Mouse (Mus musculus): ENCODE results near the gene Il1rl1. TPM values are rescaled to one million over a fixed set of nuclear protein-coding genes. Genes with fewer than 3 reads are reported as not detected.
A peak's percentile ranks its signal among the peaks of the same experiment; 100 is the strongest.

Gene Il1rl1
- polyA plus RNA-seq (2015; fragmentation: Nextera tagmentation; extraction: Ambion mirVana) = 8.6 and 10.2 TPM in 2 replicates

DNA sequence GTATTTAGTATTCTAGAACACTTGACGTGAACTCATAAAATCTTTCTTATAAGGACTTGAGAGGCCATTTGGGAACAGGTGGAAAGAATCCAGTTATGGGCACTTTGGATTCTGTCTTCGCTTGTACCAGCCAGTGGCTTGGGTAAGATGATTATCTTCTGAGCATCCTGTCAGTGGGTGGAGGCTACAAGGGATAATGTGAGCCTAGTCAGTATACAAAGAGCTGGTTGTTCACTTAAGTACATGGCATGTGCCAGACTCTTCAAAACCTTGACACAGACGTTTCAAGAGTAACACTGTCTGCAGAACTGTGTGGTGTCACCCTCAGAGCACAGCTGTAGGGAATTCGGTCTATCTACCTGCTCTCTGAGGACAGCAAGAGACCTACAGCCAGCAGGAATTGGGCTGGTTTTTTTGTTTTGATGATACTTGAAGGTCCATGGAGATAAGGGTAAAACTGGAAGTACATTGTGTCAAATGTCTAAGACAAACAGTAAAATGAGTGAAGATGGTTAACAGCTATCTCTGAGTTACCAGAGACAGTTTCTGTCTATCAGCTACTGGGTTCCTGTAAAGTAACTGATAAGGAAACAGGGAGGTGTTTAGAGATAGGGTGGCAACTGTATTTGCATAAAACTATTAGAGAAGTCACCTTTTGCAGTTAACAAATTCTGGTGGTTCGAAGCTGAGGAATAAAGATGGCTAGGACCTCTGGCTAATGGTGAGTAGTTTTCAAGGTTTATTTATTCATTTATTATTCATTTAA lies at the start of gene Il1rl1:
Gene Il1rl1, plus strand, starts transcription at position 661 of the 766 bp plus-strand sequence.
- WGBS = 75% methylated on average over 5 of the region's 5 CpGs
- no peak within 1 kb of the TSS for H3K27ac ChIP-seq (ENCODE audit: low read depth, low read length)
- no peak for TF ChIP-seq CTCF (IDR thresholded peaks at IDR 0.05; ENCODE audit: low read depth)
- ATAC-seq = no peak
- no peak within 1 kb of the TSS for H3K4me3 ChIP-seq (ENCODE audit: low read depth, low read length)
- H3K27me3 ChIP-seq (replicated peaks; ENCODE audit: control insufficient read depth, insufficient read depth, low read length) = no peaks in the 10 kb centered on the region
- H3K9ac ChIP-seq (ENCODE audit: low read depth, low read length) = no peak within 1 kb of the TSS
- no peak within 1 kb of the TSS for H3K4me2 ChIP-seq (replicated peaks; ENCODE audit: low read depth)
- H3K4me1 ChIP-seq (replicated peaks; ENCODE audit: control insufficient read depth, insufficient read depth, low read length) = no peaks in the 10 kb centered on the region
- no peaks in the 10 kb centered on the region for H3K36me3 ChIP-seq (ENCODE audit: control insufficient read depth, insufficient read depth)
- H3K9me3 ChIP-seq (ENCODE audit: control insufficient read depth) = no peaks in the 10 kb centered on the region

- 60% methylated on average over 6 of the region's 6 CpGs for WGBS
- no peak for ATAC-seq
- Histone ChIP-seq H3K9ac (ENCODE audit: low read depth, low read length) (no peak overlapping the region), H3K4me1 (replicated peaks; ENCODE audit: control insufficient read depth, insufficient read depth, low read length) (no peaks in the 10 kb centered on the region), H3K27ac (ENCODE audit: low read depth, low read length) (no peak overlapping the region), H3K9me3 (ENCODE audit: control insufficient read depth) (no peaks in the 10 kb centered on the region), H3K27me3 (replicated peaks; ENCODE audit: control insufficient read depth, insufficient read depth, low read length) (no peaks in the 10 kb centered on the region), H3K36me3 (ENCODE audit: control insufficient read depth, insufficient read depth) (no peaks in the 10 kb centered on the region), H3K4me2 (replicated peaks; ENCODE audit: low read depth) (no peak overlapping the region), H3K4me3 (ENCODE audit: low read depth, low read length) (no peak overlapping the region)
- peak; percentile 84 for TF ChIP-seq CTCF (IDR thresholded peaks at IDR 0.05; ENCODE audit: low read depth)
Observed at GRCm38 (mm10) chr1:40380111-40380510, 49.3 kb upstream of the Il1rl1 start.

GRCm38 (mm10) chr1:40380990-40381389 lies 48.4 kb upstream of the Il1rl1 start:
- no peak for ATAC-seq
- Histone ChIP-seq H3K9ac (ENCODE audit: low read depth, low read length) (no peak overlapping the region), H3K27ac (ENCODE audit: low read depth, low read length) (no peak overlapping the region), H3K27me3 (replicated peaks; ENCODE audit: control insufficient read depth, insufficient read depth, low read length) (no peaks in the 10 kb centered on the region), H3K4me2 (replicated peaks; ENCODE audit: low read depth) (no peak overlapping the region), H3K36me3 (ENCODE audit: control insufficient read depth, insufficient read depth) (no peaks in the 10 kb centered on the region), H3K9me3 (ENCODE audit: control insufficient read depth) (no peaks in the 10 kb centered on the region), H3K4me3 (ENCODE audit: low read depth, low read length) (no peak overlapping the region), H3K4me1 (replicated peaks; ENCODE audit: control insufficient read depth, insufficient read depth, low read length) (no peaks in the 10 kb centered on the region)
- 81% methylated on average over 11 of the region's 11 CpGs for WGBS
- no peak for TF ChIP-seq CTCF (IDR thresholded peaks at IDR 0.05; ENCODE audit: low read depth)

- H3K9ac ChIP-seq (ENCODE audit: low read depth, low read length) = no peak overlapping the region
- H3K4me1 ChIP-seq (replicated peaks; ENCODE audit: control insufficient read depth, insufficient read depth, low read length) = no peaks in the 10 kb centered on the region
- no peaks in the 10 kb centered on the region for H3K9me3 ChIP-seq (ENCODE audit: control insufficient read depth)
- H3K27ac ChIP-seq (ENCODE audit: low read depth, low read length) = no peak overlapping the region
- ATAC-seq = no peak
- no peak for TF ChIP-seq CTCF (IDR thresholded peaks at IDR 0.05; ENCODE audit: low read depth)
- no peaks in the 10 kb centered on the region for H3K27me3 ChIP-seq (replicated peaks; ENCODE audit: control insufficient read depth, insufficient read depth, low read length)
- no peaks in the 10 kb centered on the region for H3K36me3 ChIP-seq (ENCODE audit: control insufficient read depth, insufficient read depth)
- H3K4me3 ChIP-seq (ENCODE audit: low read depth, low read length) = no peak overlapping the region
- H3K4me2 ChIP-seq (replicated peaks; ENCODE audit: low read depth) = no peak overlapping the region
- 80% methylated on average over 5 of the region's 5 CpGs for WGBS
Observed at GRCm38 (mm10) chr1:40382841-40383240, 46.5 kb upstream of the Il1rl1 start.

DNA sequence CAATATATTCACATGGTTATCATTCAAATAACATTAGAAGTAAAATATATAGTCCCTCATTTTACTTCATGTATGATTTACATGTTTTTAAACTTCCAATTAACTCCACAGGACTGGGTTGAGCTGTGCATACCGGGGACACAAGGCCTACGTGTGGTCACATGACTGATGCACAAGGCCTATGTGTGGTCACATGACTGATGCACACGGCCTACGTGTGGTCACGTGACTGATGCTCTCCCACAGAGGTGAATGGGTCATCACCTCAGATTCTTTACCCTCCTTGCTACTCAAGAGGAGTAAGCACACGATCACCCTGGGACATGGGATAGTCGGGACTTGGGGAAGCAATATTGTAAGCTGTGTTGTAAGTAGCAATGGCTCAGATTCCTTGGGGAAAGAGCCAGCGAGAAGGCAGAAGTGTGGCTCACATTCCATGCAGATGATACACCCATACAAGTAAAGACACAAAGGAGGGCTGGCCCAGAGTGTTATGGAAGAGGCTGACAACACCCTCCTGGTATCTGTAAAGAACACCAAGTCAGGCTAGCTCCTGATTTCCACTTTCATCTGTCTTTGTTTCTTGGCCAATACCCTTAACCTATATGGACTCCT lies 44.3 kb upstream of the Il1rl1 start:
- no peak overlapping the region for H3K9ac ChIP-seq (ENCODE audit: low read depth, low read length)
- H3K27ac ChIP-seq (ENCODE audit: low read depth, low read length) = no peak overlapping the region
- H3K9me3 ChIP-seq (ENCODE audit: control insufficient read depth) = no peaks in the 10 kb centered on the region
- no peaks in the 10 kb centered on the region for H3K4me1 ChIP-seq (replicated peaks; ENCODE audit: control insufficient read depth, insufficient read depth, low read length)
- WGBS = 91% methylated on average over 8 of the region's 8 CpGs
- no peak for TF ChIP-seq CTCF (IDR thresholded peaks at IDR 0.05; ENCODE audit: low read depth)
- no peak for ATAC-seq
- no peaks in the 10 kb centered on the region for H3K36me3 ChIP-seq (ENCODE audit: control insufficient read depth, insufficient read depth)
- no peaks in the 10 kb centered on the region for H3K27me3 ChIP-seq (replicated peaks; ENCODE audit: control insufficient read depth, insufficient read depth, low read length)
- H3K4me3 ChIP-seq (ENCODE audit: low read depth, low read length) = no peak overlapping the region
- no peak overlapping the region for H3K4me2 ChIP-seq (replicated peaks; ENCODE audit: low read depth)

DNA sequence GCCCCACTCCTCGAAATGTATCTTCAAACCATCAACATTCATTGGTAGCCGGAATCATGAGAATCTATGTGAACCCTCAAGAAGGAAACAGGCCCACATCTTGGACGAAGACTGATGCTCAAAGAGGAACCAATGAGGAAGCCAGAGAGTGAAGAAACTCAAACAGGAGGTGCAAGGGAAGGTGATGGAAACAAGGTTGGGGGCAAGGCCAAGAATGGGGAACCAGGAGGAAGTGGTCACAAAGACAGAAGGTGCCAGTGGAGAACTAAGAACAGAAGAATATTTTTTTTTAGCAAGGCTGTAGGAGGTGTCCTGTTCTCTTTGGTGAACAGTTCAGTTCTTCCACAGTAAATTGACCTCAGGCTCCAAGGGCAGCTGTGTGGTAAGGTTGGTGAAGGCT lies 38.0 kb upstream of the Il1rl1 start:
- no peak overlapping the region for H3K4me3 ChIP-seq (ENCODE audit: low read depth, low read length)
- no peaks in the 10 kb centered on the region for H3K4me1 ChIP-seq (replicated peaks; ENCODE audit: control insufficient read depth, insufficient read depth, low read length)
- H3K36me3 ChIP-seq (ENCODE audit: control insufficient read depth, insufficient read depth) = no peaks in the 10 kb centered on the region
- no peaks in the 10 kb centered on the region for H3K9me3 ChIP-seq (ENCODE audit: control insufficient read depth)
- no peak for TF ChIP-seq CTCF (IDR thresholded peaks at IDR 0.05; ENCODE audit: low read depth)
- no peak for ATAC-seq
- no peak overlapping the region for H3K4me2 ChIP-seq (replicated peaks; ENCODE audit: low read depth)
- no peaks in the 10 kb centered on the region for H3K27me3 ChIP-seq (replicated peaks; ENCODE audit: control insufficient read depth, insufficient read depth, low read length)
- no peak overlapping the region for H3K9ac ChIP-seq (ENCODE audit: low read depth, low read length)
- 78% methylated on average over 3 of the region's 3 CpGs for WGBS
- H3K27ac ChIP-seq (ENCODE audit: low read depth, low read length) = no peak overlapping the region
